Mouse (Mus musculus): ENCODE results near the gene Zfp638. TPM values are rescaled to one million over a fixed set of nuclear protein-coding genes. Genes with fewer than 3 reads are reported as not detected.
"Not testable (repeated sequence)": the region's sequence is repeated elsewhere in the genome, so short reads cannot be mapped to it uniquely, and the experiment has no call there.

Zfp638 gene
- total RNA-seq, 2 experiments from 2014 or later, result 148 to 161 TPM

GRCm38 (mm10) chr6:84008363-84009171, 141.7 kb downstream of the Zfp638 start, which contains the start of gene Dysf:
Gene Dysf, plus strand, starts transcription at chr6:84008590.
- DNase-seq, result no peak
- intact Hi-C loops (cut with DNase I), result no loop called here

DNA sequence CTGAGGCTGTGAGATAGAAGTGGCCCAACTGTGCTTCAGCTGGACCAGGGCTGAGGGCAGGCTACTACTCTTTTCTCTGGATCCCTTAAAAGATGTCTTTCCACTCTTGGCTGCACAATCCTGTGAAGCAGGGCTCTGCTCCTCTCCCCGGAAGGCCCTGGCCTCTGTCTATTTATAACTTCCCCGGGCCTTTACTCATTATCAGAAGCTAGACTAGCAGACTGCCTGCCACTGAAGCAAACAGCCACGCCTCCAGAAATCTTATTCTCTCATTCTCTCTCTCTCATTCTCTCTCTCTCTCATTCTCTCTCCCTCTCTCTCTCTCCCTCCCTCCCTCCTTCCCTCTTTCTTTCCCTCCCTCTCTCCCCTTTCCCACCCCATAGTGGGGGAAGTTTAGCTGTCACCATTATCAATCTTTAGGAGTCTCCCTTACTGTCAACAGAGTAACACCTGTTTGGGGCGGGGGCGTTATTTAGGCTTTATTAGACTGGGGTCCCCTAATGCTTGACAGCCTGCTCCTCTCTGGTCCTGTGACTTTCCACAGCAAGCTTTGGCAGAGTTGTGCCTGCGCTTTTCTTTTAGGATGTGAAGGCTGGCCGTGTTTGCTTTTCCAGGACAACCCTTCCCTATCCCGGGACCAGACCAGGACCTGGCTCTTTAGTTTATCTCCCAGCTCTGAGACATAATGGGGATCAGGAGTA, 142.4 kb downstream of the Zfp638 start:
- no peak for DNase-seq

DNA sequence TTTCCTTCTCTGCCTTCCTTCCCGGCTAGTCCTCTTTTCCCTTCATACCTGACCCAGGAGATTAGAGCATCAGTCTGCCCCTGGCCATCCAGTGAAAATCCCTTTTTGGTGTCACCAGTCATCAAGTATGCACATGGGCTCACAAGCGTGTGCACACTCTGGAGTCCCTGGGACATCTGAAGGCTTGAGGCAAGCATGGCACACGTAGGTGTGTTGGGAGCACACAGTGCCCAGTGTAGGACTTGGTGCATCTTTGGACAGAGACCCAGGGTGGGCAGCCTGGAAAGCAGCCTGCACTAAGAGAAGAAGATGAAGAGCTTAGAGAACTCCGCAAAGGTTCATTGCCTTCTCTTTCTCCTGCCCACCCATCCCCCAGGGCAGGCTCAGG, 143.0 kb downstream of the Zfp638 start:
- intact Hi-C loops (cut with DNase I), result no loop called here
- DNase-seq, result no peak

More for the DNA sequence above, 142.4 kb downstream of the Zfp638 start:
- intact Hi-C loops (cut with DNase I), result no loop called here

GRCm38 (mm10) chr6:84010303-84011225, 143.7 kb downstream of the Zfp638 start:
- peak; percentile 31 for DNase-seq
- intact Hi-C loops (cut with DNase I), result no loop called here

DNA sequence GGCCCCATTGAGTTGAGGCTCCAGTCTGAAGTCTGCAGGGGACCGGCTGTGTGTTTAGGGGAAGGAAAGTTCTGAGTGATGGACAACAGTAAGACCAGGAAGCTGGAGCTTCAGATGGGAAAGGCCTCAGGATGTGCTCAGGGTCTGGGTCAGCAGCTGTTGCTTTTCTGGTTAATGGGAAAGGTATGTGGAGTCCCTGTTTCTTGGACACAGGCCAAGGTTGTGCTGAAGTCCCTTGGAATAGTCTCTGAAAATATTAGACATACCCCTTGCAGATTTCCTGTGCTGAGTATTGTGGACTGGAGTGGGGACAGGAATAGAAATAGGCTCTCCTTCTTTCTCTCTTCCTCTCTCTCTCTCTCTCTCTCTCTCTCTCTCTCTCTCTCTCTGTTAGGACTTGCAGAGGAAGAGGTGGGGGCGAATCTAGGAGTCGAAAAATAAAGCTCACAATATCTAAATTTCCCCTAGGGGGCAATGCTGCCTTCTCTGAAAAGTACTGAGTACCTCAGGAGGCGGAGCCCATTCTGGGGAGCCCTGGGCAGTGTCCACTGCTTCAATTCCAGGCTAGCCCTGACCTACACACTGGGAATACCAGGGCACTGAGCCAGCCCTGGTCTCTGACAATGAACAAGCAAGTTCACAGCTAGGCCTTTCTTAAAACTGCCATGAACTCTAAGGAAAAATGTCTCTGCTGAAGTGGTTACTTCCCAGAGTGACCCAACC, 148.2 kb downstream of the Zfp638 start:
- intact Hi-C loops (cut with DNase I), result loop anchor here (5.0 kb wide), 1 partner anchor 47 kb away; no protein-coding TSS in a partner anchor
- DNase-seq, result not testable (repeated sequence)

- intact Hi-C loops (cut with DNase I), result loop anchor here (5.0 kb wide), 1 partner anchor 45 kb away; no protein-coding TSS in a partner anchor
- no peak for DNase-seq
Measured at GRCm38 (mm10) chr6:84016851-84017250, 149.9 kb downstream of the Zfp638 start.

DNA sequence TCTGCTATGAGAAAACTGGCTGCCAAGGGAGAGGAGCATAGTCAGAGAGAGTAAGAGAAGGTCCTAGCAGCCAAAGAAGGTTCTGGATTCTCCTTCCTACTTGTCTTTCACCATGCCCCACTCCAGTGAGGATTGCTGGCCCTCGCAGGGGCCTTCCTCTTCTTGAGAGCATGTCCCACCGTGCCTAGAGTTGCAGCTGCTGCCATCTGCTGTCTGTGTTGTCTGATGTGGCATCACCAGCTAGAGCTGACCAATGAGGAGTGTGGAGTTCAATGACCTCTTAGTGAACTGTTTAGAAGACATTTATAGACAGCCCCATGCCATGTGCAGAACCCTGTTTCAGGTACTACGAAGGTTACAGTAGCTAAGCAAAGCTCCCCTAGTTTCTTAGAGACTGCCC, 150.5 kb downstream of the Zfp638 start:
- intact Hi-C loops (cut with DNase I), result loop anchor here (5.0 kb wide), 1 partner anchor 45 kb away; no protein-coding TSS in a partner anchor

GRCm38 (mm10) chr6:84018906-84019550, 152.1 kb downstream of the Zfp638 start:
- DNase-seq, result no peak
- intact Hi-C loops (cut with DNase I), result loop anchor here (5.0 kb wide), 1 partner anchor 43 kb away; no protein-coding TSS in a partner anchor

More for the DNA sequence above, 150.5 kb downstream of the Zfp638 start:
- no peak for DNase-seq

DNA sequence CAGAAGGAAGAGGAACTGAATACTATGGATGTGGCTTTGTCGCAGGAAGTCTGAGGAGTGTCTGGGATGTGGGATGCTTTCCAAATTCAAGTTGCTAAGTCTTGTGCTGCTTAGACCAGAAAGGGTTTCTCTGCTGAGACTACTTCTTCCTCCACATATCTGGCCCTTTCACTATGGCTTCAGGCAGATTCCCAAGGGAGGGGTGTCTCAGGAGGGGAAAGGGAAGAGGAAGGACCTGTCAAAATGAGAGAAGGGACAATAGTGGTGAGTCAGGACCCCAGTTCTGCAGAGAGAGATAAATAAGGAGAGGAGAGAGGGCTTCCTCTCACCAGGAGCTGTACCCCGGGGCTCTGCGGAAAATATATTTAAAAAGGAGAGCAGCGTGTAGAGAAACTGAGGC, 153.1 kb downstream of the Zfp638 start:
- no peak for DNase-seq

GRCm38 (mm10) chr6:84021990-84022389, 155.1 kb downstream of the Zfp638 start:
- intact Hi-C loops (cut with DNase I), result no loop called here
- no peak for DNase-seq

More for the DNA sequence above, 153.1 kb downstream of the Zfp638 start:
- intact Hi-C loops (cut with DNase I), result no loop called here

DNA sequence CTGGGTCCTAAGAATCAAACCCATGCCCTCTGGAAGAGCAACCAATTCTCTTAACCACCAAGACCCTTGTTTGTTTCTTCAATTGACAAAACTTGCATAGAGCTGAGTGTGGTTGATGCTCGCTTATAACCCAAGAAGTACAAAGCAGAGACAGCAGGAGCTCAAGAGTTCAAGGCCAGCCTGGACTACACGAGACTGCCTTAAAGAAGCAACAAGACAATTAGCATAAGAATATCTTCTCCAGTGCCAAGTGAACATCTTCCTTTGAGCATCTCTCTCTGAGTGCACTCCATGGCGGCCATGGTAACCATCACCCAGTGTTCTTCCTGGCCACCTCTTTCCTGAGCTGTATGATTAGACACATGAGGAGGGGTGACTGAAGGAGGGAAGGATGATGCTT, 158.7 kb downstream of the Zfp638 start:
- no peak for DNase-seq
- intact Hi-C loops (cut with DNase I), result no loop called here

DNA sequence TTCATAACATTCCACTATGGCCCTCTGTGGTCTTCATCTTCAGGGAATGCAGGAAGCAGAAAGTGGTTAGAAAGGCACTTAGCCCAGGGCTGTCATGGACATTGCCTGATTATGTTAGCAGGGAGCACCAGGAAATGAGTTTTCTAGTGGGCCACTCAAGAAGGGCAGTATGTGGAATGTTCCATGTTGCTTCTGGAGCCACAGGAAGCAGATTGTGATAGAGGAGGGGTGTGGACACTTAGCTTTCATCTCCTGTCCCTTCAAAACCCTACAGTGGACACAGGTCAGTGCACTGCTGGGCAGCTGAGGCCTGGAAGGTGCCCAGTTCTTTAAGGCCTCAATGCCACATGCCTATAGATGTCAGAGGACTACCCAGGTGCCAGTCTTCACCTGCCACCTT, 161.9 kb downstream of the Zfp638 start:
- DNase-seq, result no peak
- intact Hi-C loops (cut with DNase I), result no loop called here

- intact Hi-C loops (cut with DNase I), result no loop called here
- DNase-seq, result no peak
Measured at GRCm38 (mm10) chr6:84029775-84030174, 162.9 kb downstream of the Zfp638 start.

DNA sequence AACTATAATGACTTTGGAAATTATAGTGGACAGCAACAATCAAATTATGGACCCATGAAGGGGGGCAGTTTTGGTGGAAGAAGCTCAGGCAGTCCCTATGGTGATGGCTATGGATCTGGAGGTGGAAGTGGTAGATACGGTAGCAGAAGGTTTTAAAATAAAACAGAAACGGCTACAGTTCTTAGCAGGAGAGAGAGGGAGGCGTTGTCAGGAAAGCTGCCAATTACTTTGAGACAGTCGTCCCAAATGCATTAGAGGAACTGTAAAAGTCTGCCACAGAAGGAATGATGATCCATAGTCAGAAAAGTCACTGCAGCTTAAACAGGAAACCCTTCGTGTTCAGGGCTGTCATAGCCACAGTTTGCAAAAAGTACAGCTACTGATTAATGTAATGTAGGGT, 165.6 kb downstream of the Zfp638 start:
- DNase-seq; intact Hi-C loops (cut with DNase I): not testable (repeated sequence)

Other genes with a start within 250 kb of the Zfp638 start
- under 1 TPM in 1 of 2 experiments, not detected in 1; 0.14 TPM for gene Clec4f, start 210.9 kb upstream of the Zfp638 start, total RNA-seq (2021)
- gene Cd207, start 189.3 kb upstream of the Zfp638 start, total RNA-seq (2021), result not detected
- gene Vax2, start 155.8 kb upstream of the Zfp638 start, total RNA-seq (2021), result not detected
- gene Atp6v1b1, start 124.1 kb upstream of the Zfp638 start, total RNA-seq (2021), result 1 to 10 TPM in 1 of 2 experiments, under 1 TPM in 1; 0.68 to 1.0 TPM
- gene Ankrd53, start 104.5 kb upstream of the Zfp638 start, total RNA-seq (2021), result not detected
- 10 to 100 TPM; 51.3 to 58.7 TPM for gene Tex261, start 91.3 kb upstream of the Zfp638 start, total RNA-seq (2021)
- gene Nagk, start 72.1 kb upstream of the Zfp638 start, total RNA-seq (2021), result 10 to 100 TPM; 76.7 to 83.1 TPM
- gene Paip2b, start 35.4 kb upstream of the Zfp638 start, total RNA-seq (2021), result 10 to 100 TPM; 58.2 to 70.8 TPM
- gene Dysf, start 141.5 kb downstream of the Zfp638 start, total RNA-seq (2021), result 1 to 10 TPM; 5.4 TPM

Measured in left cerebral cortex, postnatal 4 days (tissue).